Mouse (Mus musculus) lung, adult 2 months (tissue): Measurements from ENCODE around the gene Zgpat.

ENCODE experiments used
- CTCF ChIP-seq: fragments of 200-500 bp; IDR thresholded peaks from 2 replicates; pipeline ENCODE4 v1.5.1; 2011; ENCODE audit warnings: mild to moderate bottlenecking, low read length, control low read depth; ENCODE audit not compliant: insufficient read depth
- POLR2A ChIP-seq: fragments of 200-500 bp; IDR thresholded peaks from 2 replicates; pipeline ENCODE4 v1.6.1; 2011; ENCODE audit warnings: low read depth, mild to moderate bottlenecking, control low read depth, low read length, borderline replicate concordance; ENCODE audit errors: extremely low read depth

- TF ChIP-seq POLR2A (no peak), CTCF (no peak)
These were observed 54.6 kb downstream of the Zgpat start for GRCm38 (mm10) chr2:181419359-181419758.
